In the genomic region with DNA sequence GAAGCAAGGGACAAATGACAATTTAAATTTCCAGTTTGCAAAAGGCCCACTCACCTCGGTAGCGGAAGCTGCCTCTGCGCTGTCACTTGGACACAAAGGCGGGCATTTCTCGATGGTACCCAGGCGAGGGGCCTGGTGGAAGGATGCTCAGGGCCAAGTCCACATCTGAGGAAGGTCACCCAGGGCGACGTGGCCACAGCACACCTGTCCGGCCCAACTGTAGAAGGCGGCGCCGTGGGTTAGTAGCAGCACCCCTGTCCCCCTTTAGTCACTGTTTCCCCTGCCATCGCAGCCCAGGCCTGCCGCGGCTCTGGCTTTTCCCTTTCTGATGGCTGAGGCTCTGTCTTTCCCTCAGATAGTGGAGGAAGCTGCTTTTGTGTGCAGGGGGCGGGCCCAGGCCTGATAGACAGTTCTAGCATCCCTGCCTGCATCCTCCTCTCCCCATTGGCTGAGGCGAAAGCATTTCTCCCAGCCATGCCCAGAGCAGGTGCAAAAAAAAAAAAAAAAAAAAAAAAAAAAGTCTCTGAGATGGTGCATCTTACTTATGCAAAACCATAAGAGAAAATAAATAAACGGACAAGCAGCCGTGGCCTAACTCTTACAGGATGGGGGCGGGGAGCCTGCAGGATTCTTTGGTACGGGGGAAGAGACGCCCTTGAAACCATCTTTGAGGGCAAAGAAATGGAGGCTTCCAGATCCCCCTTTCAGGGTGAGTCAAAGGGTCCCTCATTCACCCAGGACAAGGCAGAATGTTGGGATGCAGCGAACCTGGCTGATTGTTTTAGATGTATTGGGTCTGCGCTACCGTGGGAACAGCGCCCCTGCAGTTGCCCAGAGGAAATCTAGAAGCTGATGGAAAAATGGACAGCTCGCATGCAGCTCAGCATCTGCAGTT, we compare ENCODE assay signal across 8 mouse cellular contexts. TPM values are rescaled to one million over a fixed set of nuclear protein-coding genes. Genes with fewer than 3 reads are reported as not detected.
DNase-seq lines count a peak whose midpoint lies in the region; ATAC-seq and TF ChIP-seq lines count a peak whose summit lies in the region.

A gene (minus strand): TSS at position 396 of the 895 bp plus-strand sequence.

- peak; percentile 89 for ATAC-seq in hindbrain, embryonic 16.5 days

- peak within 1 kb of the TSS; percentile 55 for H3K4me2 ChIP-seq in hindbrain, embryonic 16.5 days (ENCODE audit: low read length)

- H3K9me3 ChIP-seq in hindbrain, embryonic 16.5 days (ENCODE audit: control insufficient read depth, low read length): no peaks in the 10 kb centered on the region

- no peaks in the 10 kb centered on the region for H3K36me3 ChIP-seq in heart, adult 2 months (ENCODE audit: control insufficient read depth, insufficient read depth, low read length)
- peaks cover 3% of the 10 kb centered on the region; the same call in 1 of the 2 replicates for H3K36me3 ChIP-seq in hindbrain, embryonic 16.5 days (ENCODE audit: control insufficient read depth, insufficient read depth, low read length)

- peaks cover 4% of the 10 kb centered on the region; the same call in 1 of the 2 replicates for H3K27me3 ChIP-seq in heart, adult 2 months (ENCODE audit: control insufficient read depth, insufficient read depth, low read length)
- no peaks in the 10 kb centered on the region for H3K27me3 ChIP-seq in hindbrain, embryonic 16.5 days (replicated peaks; ENCODE audit: control insufficient read depth, insufficient read depth, low read length)

- intact Hi-C loops in heart, adult 2 months (cut with DNase I): no loop called here
- intact Hi-C loops in left cerebral cortex, postnatal 4 days (cut with DNase I): no loop called here

- peak; percentile 59 for TF ChIP-seq CTCF in heart, adult 2 months (IDR thresholded peaks at IDR 0.05)

- H3K9ac ChIP-seq in heart, adult 2 months (ENCODE audit: low read depth, low read length): no peak within 1 kb of the TSS
- peak within 1 kb of the TSS; percentile 79 for H3K9ac ChIP-seq in hindbrain, embryonic 16.5 days (ENCODE audit: low read depth, low read length)

- H3K27ac ChIP-seq in heart, adult 2 months: no peak within 1 kb of the TSS
- H3K27ac ChIP-seq in hindbrain, embryonic 16.5 days (ENCODE audit: low read depth, low read length): peak within 1 kb of the TSS; percentile 85

- no peak for TF ChIP-seq EP300 in heart, adult 2 months (IDR thresholded peaks at IDR 0.05; ENCODE audit: insufficient read depth, low read depth, low read length)

- no peak for DNase-seq in heart, adult 2 months
- no peak for DNase-seq in heart, adult 11 months
- DNase-seq in ES-CJ7 (ENCODE audit: low read depth, low spot score): peak; percentile 62
- DNase-seq in embryo, embryonic 9.5 days (ENCODE audit: extremely low spot score): peak; percentile 34
- DNase-seq in left cerebral cortex, postnatal 4 days: peak; percentile 81
- DNase-seq in retina, postnatal 7 days (ENCODE audit: low read depth, low spot score): peak; percentile 42
- no peak for DNase-seq in ovary, postnatal 36 days (ENCODE audit: low spot score)

- H3K4me1 ChIP-seq in heart, adult 2 months (ENCODE audit: control insufficient read depth, insufficient read depth, low read length): peaks cover 2% of the 10 kb centered on the region
- H3K4me1 ChIP-seq in hindbrain, embryonic 16.5 days (ENCODE audit: control insufficient read depth, insufficient read depth, low read depth, low read length): peaks cover 33% of the 10 kb centered on the region

- TF ChIP-seq POLR2A in heart, adult 2 months (IDR thresholded peaks at IDR 0.05; ENCODE audit: insufficient read depth, low read depth, low read length): no peak

- no peaks in the 10 kb centered on the region for H3K79me2 ChIP-seq in heart, adult 2 months (replicated peaks; ENCODE audit: control insufficient read depth, insufficient read depth, low read length)

- H3K4me3 ChIP-seq in heart, adult 2 months: no peak within 1 kb of the TSS
- peak within 1 kb of the TSS; percentile 64 for H3K4me3 ChIP-seq in hindbrain, embryonic 16.5 days (ENCODE audit: low read length)

- 13% methylated on average over 27 of the region's 27 CpGs for whole genome bisulfite sequencing in heart, adult 2 months
- WGBS in hindbrain, embryonic 16.5 days: 5% methylated on average over 27 of the region's 27 CpGs

RNA-seq across cellular contexts. Expression of the gene that starts here (rescaled TPM):
- under 1 TPM in 1 of 2 experiments, not detected in 1; 0.09 TPM for total RNA-seq in heart, adult 2 months (2021)
- polyA plus RNA-seq in heart, adult 2 months (2012; rRNA removed): 0.14 and 0.20 TPM in 2 replicates
- 85.0 and 85.6 TPM in 2 replicates for polyA plus RNA-seq in hindbrain, embryonic 16.5 days (2015; fragmentation: Nextera tagmentation; extraction: Ambion mirVana)
- total RNA-seq in left cerebral cortex, postnatal 4 days (2021): 100 to 1,000 TPM; 195 to 206 TPM

Comparison
In these comparisons a context has a peak if more than half of its experiments do, and no peak if none do; other contexts are left out.
1. RNA of the gene that starts here (total RNA-seq): 195 to 206 TPM in left cerebral cortex, postnatal 4 days; 0.09 TPM in heart, adult 2 months; every median in the first group is over 100 times any median in the second.
2. RNA of the gene that starts here (polyA plus RNA-seq): 85.0 to 85.6 TPM in hindbrain, embryonic 16.5 days; 0.14 to 0.20 TPM in heart, adult 2 months; every median in the first group is over 10 times any median in the second.
3. DNase-seq: peak in ES-CJ7 (single experiment), embryo, embryonic 9.5 days (single experiment), left cerebral cortex, postnatal 4 days (single experiment) and retina, postnatal 7 days (single experiment); none in heart, adult 2 months (0 of 2), heart, adult 11 months (single experiment) and ovary, postnatal 36 days (single experiment).